Mouse (Mus musculus): ENCODE measurements around the gene Chrne. TPM values are rescaled to one million over a fixed set of nuclear protein-coding genes. Genes with fewer than 3 reads are reported as not detected.

Chrne gene
- polyA plus RNA-seq, 1 experiment from 2014 or later, result 0.58 TPM

DNA sequence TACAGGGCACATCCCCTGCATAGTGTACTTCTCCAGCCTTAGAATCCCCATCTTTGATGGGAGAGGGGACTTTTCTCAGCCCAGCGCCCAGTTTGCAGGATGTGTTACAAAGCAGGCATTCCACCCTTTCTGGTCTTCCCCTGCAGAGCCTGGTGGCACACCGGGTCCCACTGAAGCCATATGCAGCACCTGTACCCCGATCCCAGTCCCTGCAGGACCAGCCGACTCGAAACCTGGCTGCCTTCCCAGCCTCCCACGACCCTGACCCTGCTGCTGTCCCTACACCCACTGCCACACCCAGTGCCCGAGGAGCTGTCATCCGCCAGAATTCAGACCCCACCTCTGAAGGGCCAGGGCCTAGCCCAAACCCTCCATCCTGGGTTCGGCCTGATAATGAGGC is 11.4 kb downstream of the Chrne start:
- no peak for ATAC-seq (ENCODE audit: low read depth)
- 89% methylated on average over 9 of the region's 9 CpGs for WGBS
- Histone ChIP-seq H3K4me2 (ENCODE audit: low read depth, low read length) (no peak overlapping the region), H3K27me3 (replicated peaks; ENCODE audit: control insufficient read depth, insufficient read depth, low read length) (no peaks in the 10 kb centered on the region), H3K9me3 (ENCODE audit: control insufficient read depth, low read length) (no peaks in the 10 kb centered on the region), H3K4me1 (ENCODE audit: control insufficient read depth, insufficient read depth, low read length) (no peaks in the 10 kb centered on the region), H3K9ac (ENCODE audit: low read depth, low read length) (no peak overlapping the region), H3K36me3 (ENCODE audit: control insufficient read depth, insufficient read depth, low read length) (peaks cover 93% of the 10 kb centered on the region), H3K27ac (replicated peaks; ENCODE audit: low read depth, low read length) (no peak overlapping the region), H3K4me3 (ENCODE audit: low read depth, low read length) (no peak overlapping the region)
- no peak for DNase-seq (ENCODE audit: low spot score)

DNA sequence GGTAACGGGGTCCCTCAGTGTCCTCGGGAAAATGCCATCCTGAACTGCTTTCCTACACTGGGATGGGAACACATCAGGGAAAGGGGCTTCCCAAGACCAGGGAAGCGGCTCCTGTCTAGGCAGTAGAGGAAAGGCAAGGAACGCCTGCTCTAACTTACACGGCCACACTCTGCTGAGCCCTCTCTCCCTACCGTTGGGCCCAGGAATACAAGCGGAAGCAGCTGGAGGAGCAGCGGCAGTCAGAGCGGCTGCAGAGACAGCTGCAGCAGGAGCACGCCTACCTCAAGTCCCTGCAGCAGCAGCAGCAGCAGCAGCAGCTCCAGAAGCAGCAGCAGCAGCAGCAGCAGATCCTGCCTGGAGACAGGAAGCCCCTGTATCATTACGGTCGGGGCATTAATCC is 12.3 kb downstream of the Chrne start:
- Histone ChIP-seq H3K9ac (ENCODE audit: low read depth, low read length) (no peak overlapping the region), H3K9me3 (ENCODE audit: control insufficient read depth, low read length) (no peaks in the 10 kb centered on the region), H3K27ac (replicated peaks; ENCODE audit: low read depth, low read length) (0 out of 2 replicates have a peak overlapping the region, but pooled peaks have one; percentile 44), H3K27me3 (replicated peaks; ENCODE audit: control insufficient read depth, insufficient read depth, low read length) (no peaks in the 10 kb centered on the region), H3K4me2 (ENCODE audit: low read depth, low read length) (no peak overlapping the region), H3K4me3 (ENCODE audit: low read depth, low read length) (no peak overlapping the region), H3K36me3 (ENCODE audit: control insufficient read depth, insufficient read depth, low read length) (peaks cover 91% of the 10 kb centered on the region), H3K4me1 (ENCODE audit: control insufficient read depth, insufficient read depth, low read length) (no peaks in the 10 kb centered on the region)
- no peak for DNase-seq (ENCODE audit: low spot score)
- ATAC-seq (ENCODE audit: low read depth), result no peak; the same call in 1 of the 2 replicates
- 64% methylated on average over 12 of the region's 12 CpGs for WGBS

DNA sequence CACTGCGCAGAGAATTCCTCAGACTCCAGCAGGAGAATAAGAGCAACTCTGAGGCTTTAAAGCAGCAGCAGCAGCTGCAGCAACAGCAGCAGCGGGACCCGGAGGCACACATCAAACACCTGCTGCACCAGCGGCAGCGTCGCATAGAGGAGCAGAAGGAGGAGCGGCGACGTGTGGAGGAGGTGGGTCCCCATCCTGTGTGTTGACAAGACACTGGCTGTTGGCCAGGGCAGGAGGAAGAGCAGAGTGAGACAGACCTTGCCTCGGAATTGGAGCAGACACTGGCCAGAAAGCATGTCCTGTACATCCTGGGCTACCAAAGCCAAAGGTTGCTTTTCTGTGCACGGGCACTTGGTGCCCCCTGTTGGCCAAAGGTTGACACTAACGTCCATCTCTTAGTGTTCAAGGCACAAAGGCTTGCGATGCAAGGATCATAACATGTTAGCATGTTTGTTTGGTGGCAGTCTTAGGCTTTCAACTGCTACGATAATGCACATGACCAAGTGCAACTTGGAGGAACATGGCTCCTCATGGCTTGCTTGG is 13.9 kb downstream of the Chrne start:
- Histone ChIP-seq H3K27me3 (replicated peaks; ENCODE audit: control insufficient read depth, insufficient read depth, low read length) (no peaks in the 10 kb centered on the region), H3K9me3 (ENCODE audit: control insufficient read depth, low read length) (no peaks in the 10 kb centered on the region), H3K4me1 (ENCODE audit: control insufficient read depth, insufficient read depth, low read length) (no peaks in the 10 kb centered on the region), H3K4me2 (ENCODE audit: low read depth, low read length) (no peak overlapping the region), H3K27ac (replicated peaks; ENCODE audit: low read depth, low read length) (no peak overlapping the region), H3K9ac (ENCODE audit: low read depth, low read length) (no peak overlapping the region), H3K36me3 (ENCODE audit: control insufficient read depth, insufficient read depth, low read length) (peaks cover 84% of the 10 kb centered on the region), H3K4me3 (ENCODE audit: low read depth, low read length) (no peak overlapping the region)
- DNase-seq (ENCODE audit: low spot score) (peak; percentile 72), ATAC-seq (ENCODE audit: low read depth) (peak; percentile 27; the same call in 1 of the 2 replicates)
- 58% methylated on average over 14 of the region's 14 CpGs for WGBS

DNA sequence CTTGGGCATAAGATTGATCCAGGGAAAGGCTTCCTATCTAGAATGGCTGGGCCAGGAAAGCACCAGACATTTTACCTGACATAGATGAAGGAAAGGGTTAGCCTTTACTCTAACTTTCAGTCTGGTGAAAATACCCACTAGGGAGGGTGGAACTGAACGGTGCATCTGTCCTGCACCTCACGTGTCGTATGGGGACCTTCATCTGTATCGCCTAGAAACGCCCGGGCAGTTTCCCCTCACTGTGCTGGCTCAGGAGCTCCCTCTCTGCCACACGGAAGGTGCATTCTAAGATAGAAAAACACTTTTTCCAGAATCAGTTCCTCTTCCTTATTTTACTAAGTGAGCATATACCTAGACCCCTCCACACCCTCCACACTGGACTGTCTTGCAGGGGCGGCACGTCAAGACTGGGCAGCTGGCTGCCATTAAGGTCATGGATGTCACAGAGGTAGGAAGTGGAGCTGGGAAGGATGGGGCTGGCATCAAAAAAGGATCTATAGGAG is 20.5 kb downstream of the Chrne start:
- H3K9me3 ChIP-seq (ENCODE audit: control insufficient read depth, low read length), result no peaks in the 10 kb centered on the region
- 76% methylated on average over 9 of the region's 9 CpGs for WGBS
- no peak for ATAC-seq (ENCODE audit: low read depth)

GRCm38 (mm10) chr11:70597301-70597700 is 21.7 kb downstream of the Chrne start:
- Histone ChIP-seq H3K9me3 (ENCODE audit: control insufficient read depth, low read length) (no peaks in the 10 kb centered on the region), H3K4me1 (ENCODE audit: control insufficient read depth, insufficient read depth, low read length) (no peaks in the 10 kb centered on the region), H3K4me2 (ENCODE audit: low read depth, low read length) (no peak overlapping the region), H3K27me3 (replicated peaks; ENCODE audit: control insufficient read depth, insufficient read depth, low read length) (no peaks in the 10 kb centered on the region), H3K27ac (replicated peaks; ENCODE audit: low read depth, low read length) (no peak overlapping the region), H3K36me3 (ENCODE audit: control insufficient read depth, insufficient read depth, low read length) (peaks cover 49% of the 10 kb centered on the region; the same call in 1 of the 2 replicates), H3K4me3 (ENCODE audit: low read depth, low read length) (no peak overlapping the region), H3K9ac (ENCODE audit: low read depth, low read length) (no peak overlapping the region)
- ATAC-seq (ENCODE audit: low read depth) (no peak), DNase-seq (ENCODE audit: low spot score) (no peak)
- WGBS, result 84% methylated on average over 6 of the region's 6 CpGs

More for the DNA sequence above, 20.5 kb downstream of the Chrne start:
- Histone ChIP-seq H3K27ac (replicated peaks; ENCODE audit: low read depth, low read length) (no peak overlapping the region), H3K36me3 (ENCODE audit: control insufficient read depth, insufficient read depth, low read length) (peaks cover 55% of the 10 kb centered on the region), H3K4me1 (ENCODE audit: control insufficient read depth, insufficient read depth, low read length) (no peaks in the 10 kb centered on the region), H3K9ac (ENCODE audit: low read depth, low read length) (no peak overlapping the region), H3K4me3 (ENCODE audit: low read depth, low read length) (no peak overlapping the region), H3K27me3 (replicated peaks; ENCODE audit: control insufficient read depth, insufficient read depth, low read length) (no peaks in the 10 kb centered on the region), H3K4me2 (ENCODE audit: low read depth, low read length) (no peak overlapping the region)
- no peak for DNase-seq (ENCODE audit: low spot score)

- H3K27ac ChIP-seq (replicated peaks; ENCODE audit: low read depth, low read length), result no peak overlapping the region
- H3K9ac ChIP-seq (ENCODE audit: low read depth, low read length), result no peak overlapping the region
- H3K4me3 ChIP-seq (ENCODE audit: low read depth, low read length), result no peak overlapping the region
- no peak for DNase-seq (ENCODE audit: low spot score)
- peaks cover 38% of the 10 kb centered on the region; the same call in 1 of the 2 replicates for H3K36me3 ChIP-seq (ENCODE audit: control insufficient read depth, insufficient read depth, low read length)
- H3K4me1 ChIP-seq (ENCODE audit: control insufficient read depth, insufficient read depth, low read length), result no peaks in the 10 kb centered on the region
- ATAC-seq (ENCODE audit: low read depth), result no peak
- no peaks in the 10 kb centered on the region for H3K9me3 ChIP-seq (ENCODE audit: control insufficient read depth, low read length)
- H3K4me2 ChIP-seq (ENCODE audit: low read depth, low read length), result no peak overlapping the region
- H3K27me3 ChIP-seq (replicated peaks; ENCODE audit: control insufficient read depth, insufficient read depth, low read length), result no peaks in the 10 kb centered on the region
- WGBS, result 62% methylated on average over 4 of the region's 4 CpGs
Measured at GRCm38 (mm10) chr11:70596094-70596493, 22.9 kb downstream of the Chrne start.

- ATAC-seq (ENCODE audit: low read depth), result no peak
- no peak overlapping the region for H3K27ac ChIP-seq (replicated peaks; ENCODE audit: low read depth, low read length)
- DNase-seq (ENCODE audit: low spot score), result no peak
- 59% methylated on average over 2 of the region's 2 CpGs for whole genome bisulfite sequencing
- H3K4me3 ChIP-seq (ENCODE audit: low read depth, low read length), result no peak overlapping the region
- no peak overlapping the region for H3K9ac ChIP-seq (ENCODE audit: low read depth, low read length)
- H3K36me3 ChIP-seq (ENCODE audit: control insufficient read depth, insufficient read depth, low read length), result peaks cover 38% of the 10 kb centered on the region; the same call in 1 of the 2 replicates
- H3K4me1 ChIP-seq (ENCODE audit: control insufficient read depth, insufficient read depth, low read length), result no peaks in the 10 kb centered on the region
- no peaks in the 10 kb centered on the region for H3K27me3 ChIP-seq (replicated peaks; ENCODE audit: control insufficient read depth, insufficient read depth, low read length)
- H3K4me2 ChIP-seq (ENCODE audit: low read depth, low read length), result no peak overlapping the region
- no peaks in the 10 kb centered on the region for H3K9me3 ChIP-seq (ENCODE audit: control insufficient read depth, low read length)
Measured at GRCm38 (mm10) chr11:70595638-70596037, 23.4 kb downstream of the Chrne start.

DNA sequence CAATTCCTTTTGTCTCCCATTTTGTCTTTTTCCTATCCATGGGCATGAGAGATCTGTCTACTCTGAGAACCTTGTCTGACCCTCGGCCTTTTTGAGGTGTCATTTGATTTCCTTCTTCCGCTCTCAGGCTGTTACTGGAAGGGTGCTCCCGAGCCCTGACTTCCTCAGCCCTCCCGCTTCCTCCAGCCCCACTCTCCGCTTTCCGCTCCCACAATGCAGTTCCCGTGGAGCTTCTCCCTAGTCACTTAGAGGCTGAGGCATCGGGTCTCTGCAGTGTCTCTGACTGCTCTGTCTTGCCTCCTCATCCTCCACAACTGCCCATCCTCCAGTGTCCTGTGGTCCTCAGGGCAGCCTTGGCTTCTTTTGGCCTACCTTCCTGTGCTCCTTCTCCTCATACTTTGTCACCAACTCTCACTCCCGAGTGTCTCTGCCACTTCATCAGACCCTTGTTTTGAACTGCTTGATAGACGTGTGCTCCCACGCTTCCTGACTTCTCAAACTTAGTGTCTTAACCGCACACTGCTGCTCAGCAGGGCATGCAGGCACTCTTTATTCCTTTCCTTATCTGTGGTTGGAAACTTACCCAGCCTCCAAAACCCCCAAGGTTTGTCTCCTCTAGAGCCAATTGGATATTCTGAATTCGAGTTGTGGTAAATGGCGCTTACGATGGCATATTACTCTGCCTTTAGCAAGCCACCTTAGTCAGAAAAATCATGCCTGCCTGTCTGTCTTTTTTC is 24.6 kb downstream of the Chrne start:
- H3K9ac ChIP-seq (ENCODE audit: low read depth, low read length), result no peak overlapping the region
- H3K4me3 ChIP-seq (ENCODE audit: low read depth, low read length), result no peak overlapping the region
- no peaks in the 10 kb centered on the region for H3K4me1 ChIP-seq (ENCODE audit: control insufficient read depth, insufficient read depth, low read length)
- no peak overlapping the region for H3K4me2 ChIP-seq (ENCODE audit: low read depth, low read length)
- no peaks in the 10 kb centered on the region for H3K9me3 ChIP-seq (ENCODE audit: control insufficient read depth, low read length)
- ATAC-seq (ENCODE audit: low read depth) (no peak), DNase-seq (ENCODE audit: low spot score) (no peak)
- H3K27me3 ChIP-seq (replicated peaks; ENCODE audit: control insufficient read depth, insufficient read depth, low read length), result no peaks in the 10 kb centered on the region
- H3K27ac ChIP-seq (replicated peaks; ENCODE audit: low read depth, low read length), result no peak overlapping the region
- H3K36me3 ChIP-seq (ENCODE audit: control insufficient read depth, insufficient read depth, low read length), result peaks cover 28% of the 10 kb centered on the region; the same call in 1 of the 2 replicates
- 85% methylated on average over 15 of the region's 15 CpGs for WGBS
